Mouse (Mus musculus): ENCODE measurements around the gene Plpp7.

DNA sequence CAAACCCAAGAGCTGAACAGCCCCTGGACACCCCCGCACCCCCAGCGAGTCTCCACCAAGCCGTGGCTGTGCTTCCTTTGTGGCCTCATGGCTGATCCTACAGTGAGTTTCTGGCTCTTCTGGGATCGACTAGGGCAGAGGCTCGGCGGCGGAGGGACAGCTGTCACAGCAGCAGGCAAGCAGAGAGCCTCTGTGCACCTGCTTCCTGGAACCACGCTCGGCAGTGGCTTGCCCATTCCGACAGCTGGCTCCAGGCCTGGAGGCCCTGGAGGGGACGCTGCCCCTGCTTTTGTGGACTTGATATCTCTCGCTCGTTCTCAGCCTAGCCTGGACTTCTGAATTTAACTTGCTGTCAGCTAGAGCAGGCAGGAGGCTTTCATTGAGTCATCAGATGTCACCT is 30.4 kb upstream of the Plpp7 start:
- TF ChIP-seq CTCF (IDR thresholded peaks at IDR 0.05; ENCODE audit: borderline replicate concordance, control insufficient read depth, extremely low read depth, insufficient read depth, low read length, poor library complexity) (no peak), POLR2A (IDR thresholded peaks at IDR 0.05; ENCODE audit: control insufficient read depth, extremely low read depth, insufficient read depth, low read length, poor library complexity) (peak; percentile 28; the same call in 1 of the 2 replicates)

All from thymus, adult 2 months (tissue).